Mouse (Mus musculus): ENCODE measurements around the gene B3galt4.

The B3galt4 gene

GRCm38 (mm10) chr17:33947430-33948089 is 3.7 kb downstream of the B3galt4 start:
- no peak for DNase-seq (ENCODE audit: extremely low spot score, low read depth, low spot score)

GRCm38 (mm10) chr17:33943454-33943853 is 7.8 kb downstream of the B3galt4 start:
- no peak for DNase-seq (ENCODE audit: extremely low spot score, low read depth, low spot score)

GRCm38 (mm10) chr17:33941381-33941780 is 9.9 kb downstream of the B3galt4 start:
- no peak for DNase-seq (ENCODE audit: extremely low spot score, low read depth, low spot score)

GRCm38 (mm10) chr17:33940981-33941380 is 10.3 kb downstream of the B3galt4 start:
- no peak for DNase-seq (ENCODE audit: extremely low spot score, low read depth, low spot score)

GRCm38 (mm10) chr17:33940206-33940805 is 11.0 kb downstream of the B3galt4 start, which contains the start of the genes Pfdn6 and Wdr46:
TSS of gene Pfdn6 (minus strand) at chr17:33940343.
TSS of gene Wdr46 (plus strand) at chr17:33940660.
- peak; percentile 86 for DNase-seq (ENCODE audit: extremely low spot score, low read depth, low spot score)

GRCm38 (mm10) chr17:33938783-33939182 is 12.5 kb downstream of the B3galt4 start:
- no peak for DNase-seq (ENCODE audit: extremely low spot score, low read depth, low spot score)

GRCm38 (mm10) chr17:33936993-33937392 is 14.3 kb downstream of the B3galt4 start:
- no peak for DNase-seq (ENCODE audit: extremely low spot score, low read depth, low spot score)

- DNase-seq (ENCODE audit: extremely low spot score, low read depth, low spot score), result no peak
These were observed 15.7 kb downstream of the B3galt4 start for GRCm38 (mm10) chr17:33935422-33936055.

GRCm38 (mm10) chr17:33932970-33933369 is 18.3 kb downstream of the B3galt4 start:
- DNase-seq (ENCODE audit: extremely low spot score, low read depth, low spot score), result no peak

- no peak for DNase-seq (ENCODE audit: extremely low spot score, low read depth, low spot score)
These were observed 18.8 kb downstream of the B3galt4 start for GRCm38 (mm10) chr17:33932448-33932847.

GRCm38 (mm10) chr17:33931947-33932346 is 19.3 kb downstream of the B3galt4 start:
- DNase-seq (ENCODE audit: extremely low spot score, low read depth, low spot score), result no peak

GRCm38 (mm10) chr17:33931159-33931866 is 20.0 kb downstream of the B3galt4 start:
- DNase-seq (ENCODE audit: extremely low spot score, low read depth, low spot score), result no peak

GRCm38 (mm10) chr17:33930280-33931158 is 20.8 kb downstream of the B3galt4 start:
- DNase-seq (ENCODE audit: extremely low spot score, low read depth, low spot score), result no peak

GRCm38 (mm10) chr17:33929371-33930279 is 21.7 kb downstream of the B3galt4 start, which contains the start of gene Rgl2:
TSS of gene Rgl2 (plus strand) at chr17:33929543.
- DNase-seq (ENCODE audit: extremely low spot score, low read depth, low spot score), result peak; percentile 77

- DNase-seq (ENCODE audit: extremely low spot score, low read depth, low spot score), result no peak
These were observed 22.9 kb downstream of the B3galt4 start for GRCm38 (mm10) chr17:33928251-33928947.

- DNase-seq (ENCODE audit: extremely low spot score, low read depth, low spot score), result no peak
These were observed 24.9 kb downstream of the B3galt4 start for GRCm38 (mm10) chr17:33926207-33926932.

- no peak for DNase-seq (ENCODE audit: extremely low spot score, low read depth, low spot score)
These were observed 25.7 kb downstream of the B3galt4 start for GRCm38 (mm10) chr17:33925406-33926116.
